Mouse (Mus musculus) ES-E14 (cell line): ENCODE measurements around the gene Mdfi. TPM values are rescaled to one million over a fixed set of nuclear protein-coding genes. Genes with fewer than 3 reads are reported as not detected.

ENCODE experiments used
- DNase-seq: peaks from one replicate; pipeline ENCODE4 v3.0.0-alpha.2; 2013; ENCODE audit warnings: low read depth, low spot score
- H3K27ac ChIP-seq: 2 replicates; pipeline ENCODE4 v1.5.1; 2012; ENCODE audit warnings: low read depth, mild to moderate bottlenecking, low read length, moderate library complexity, mixed read lengths; ENCODE audit not compliant: poor library complexity, insufficient read depth, severe bottlenecking
- H3K36me3 ChIP-seq: 2 replicates; pipeline ENCODE4 v1.6.1; 2012; ENCODE audit warnings: mild to moderate bottlenecking, low read length, moderate library complexity, mixed read lengths; ENCODE audit not compliant: control insufficient read depth, poor library complexity, insufficient read depth, severe bottlenecking
- H3K4me1 ChIP-seq, 2 experiments: fragments of 150-350 bp in 1 of 2; sonication (generic) in 1 of 2; 2 replicates each; pipeline ENCODE4 v1.6.1; 2012; ENCODE audit warnings: low read length in 2 of 2, mild to moderate bottlenecking in 1 of 2, mixed read lengths in 1 of 2; ENCODE audit not compliant: control insufficient read depth in 2 of 2, insufficient read depth in 2 of 2, poor library complexity in 1 of 2
- H3K4me3 ChIP-seq, 2 experiments: fragments of 150-350 bp in 1 of 2; sonication (generic) in 1 of 2; 2 replicates each; pipeline ENCODE4 v1.5.1; 2012; ENCODE audit warnings: low read length in 2 of 2, low read depth in 1 of 2, mild to moderate bottlenecking in 1 of 2, mixed read lengths in 1 of 2; ENCODE audit not compliant: insufficient read depth in 1 of 2, poor library complexity in 1 of 2, severe bottlenecking in 1 of 2
- H3K9ac ChIP-seq: 2 replicates; pipeline ENCODE4 v1.6.1; 2012; ENCODE audit warnings: low read depth, mild to moderate bottlenecking, low read length, mixed read lengths; ENCODE audit not compliant: poor library complexity, insufficient read depth, severe bottlenecking
- H3K9me3 ChIP-seq: fragments of 150-350 bp; sonication (generic); 2 replicates; pipeline ENCODE4 v1.6.1; 2012; ENCODE audit warnings: low read depth, mild to moderate bottlenecking, low read length; ENCODE audit not compliant: control insufficient read depth, insufficient read depth
- CHD2 ChIP-seq: IDR thresholded peaks from 2 replicates; pipeline ENCODE4 v1.6.1; 2014; ENCODE audit warnings: mild to moderate bottlenecking, low read depth, low read length, inconsistent platforms
- HCFC1 ChIP-seq: IDR thresholded peaks from 2 replicates; pipeline ENCODE4 v1.6.1; 2012; ENCODE audit warnings: low read length, inconsistent platforms, borderline replicate concordance; ENCODE audit not compliant: insufficient read depth
- MAFK ChIP-seq: IDR thresholded peaks from 2 replicates; pipeline ENCODE4 v1.6.1; 2014; ENCODE audit warnings: mild to moderate bottlenecking, low read depth, low read length, inconsistent platforms; ENCODE audit not compliant: insufficient read depth
- ZC3H11A ChIP-seq: IDR thresholded peaks from 2 replicates; pipeline ENCODE4 v1.6.1; 2012; ENCODE audit warnings: low read depth, mild to moderate bottlenecking, inconsistent platforms, low read length, borderline replicate concordance
- ZNF384 ChIP-seq: IDR thresholded peaks from 2 replicates; pipeline ENCODE4 v1.6.1; 2012; ENCODE audit warnings: low read depth, low read length, inconsistent platforms
- in situ Hi-C, 2 experiments: fragments of 600-800 bp; cut with MboI; formaldehyde crosslinking; loops; one replicate each; pipeline ENCODE4 v1.15.1; 2025; ENCODE audit warnings: low sequenced_read_pairs in 2 of 2, inconsistent platforms in 1 of 2; ENCODE audit not compliant: unreplicated experiment in 2 of 2
- total RNA-seq: library from RNA; depleted of rRNA; stranded (reverse); fragments of 300-350 nt; gene quantifications from 2 replicates; pipeline ENCODE4 v1.2.3, GENCODE M21; 2012

The Mdfi gene
- total RNA-seq, 1 experiment = 15.6 TPM

DNA sequence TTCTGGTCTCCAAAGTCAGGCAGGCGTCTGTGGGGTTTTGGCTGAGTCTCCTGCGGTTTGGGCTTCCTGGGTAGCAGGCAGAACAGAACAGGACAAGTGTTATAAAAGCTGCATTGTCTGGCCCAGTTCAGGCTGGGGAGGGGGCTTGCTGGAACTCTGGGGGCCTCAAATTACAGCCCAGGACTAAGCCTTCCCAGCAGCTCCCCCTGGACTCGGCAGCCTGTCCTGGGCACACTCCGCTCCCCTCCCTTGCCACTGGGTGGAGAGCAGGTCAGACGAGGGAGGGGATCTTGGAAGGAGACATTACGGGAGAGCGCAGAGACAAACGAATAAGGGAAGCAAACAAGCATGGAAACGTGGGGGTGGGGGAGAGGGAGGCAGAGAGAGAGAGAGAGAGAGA lies 3.3 kb downstream of the Mdfi start:
- in situ Hi-C loops = no loop called here
- H3K4me3 ChIP-seq = no peak overlapping the region
- H3K9ac ChIP-seq = no peak overlapping the region
- TF ChIP-seq ZC3H11A = no peak
- no peak for TF ChIP-seq ZNF384
- no peak for TF ChIP-seq HCFC1
- no peak for TF ChIP-seq MAFK
- TF ChIP-seq CHD2 = no peak
- peaks cover 0 to 11% of the 10 kb centered on the region in 2 experiments; a peak in 2 of 4 replicates for H3K4me1 ChIP-seq
- H3K36me3 ChIP-seq = peaks cover 3% of the 10 kb centered on the region; the same call in 1 of the 2 replicates
- no peak for DNase-seq
- H3K9me3 ChIP-seq = no peaks in the 10 kb centered on the region
- H3K27ac ChIP-seq = no peak overlapping the region

DNA sequence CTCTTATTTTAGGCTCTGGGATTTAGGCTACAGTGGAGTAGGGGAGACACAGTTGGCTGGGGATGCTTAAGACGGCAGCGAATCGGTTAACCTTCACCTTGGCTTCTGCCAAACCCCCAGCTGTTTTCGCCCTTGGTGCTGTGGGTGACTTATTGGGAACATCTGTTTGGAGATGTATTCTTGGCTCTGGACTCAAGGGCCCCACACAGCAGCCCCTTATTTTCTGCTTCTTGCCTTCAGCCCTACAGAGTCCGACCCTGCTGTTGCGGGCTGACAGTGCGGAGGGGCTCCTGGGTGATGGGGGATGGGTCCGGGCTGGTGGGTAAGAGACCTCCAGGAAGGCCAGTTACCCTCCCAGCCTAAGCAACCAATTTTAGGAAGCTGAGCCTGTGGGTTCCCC lies 13.2 kb downstream of the Mdfi start:
- Histone ChIP-seq H3K27ac (no peak overlapping the region), H3K36me3 (peaks cover 2% of the 10 kb centered on the region; the same call in 1 of the 2 replicates), H3K4me3 (no peak overlapping the region), H3K9ac (no peak overlapping the region), H3K4me1 (peaks cover 7 to 17% of the 10 kb centered on the region in 2 experiments), H3K9me3 (no peaks in the 10 kb centered on the region)
- in situ Hi-C loops = no loop called here
- TF ChIP-seq CHD2 = no peak
- TF ChIP-seq HCFC1 = no peak
- no peak for TF ChIP-seq MAFK
- no peak for TF ChIP-seq ZNF384
- TF ChIP-seq ZC3H11A = no peak
- DNase-seq = no peak

DNA sequence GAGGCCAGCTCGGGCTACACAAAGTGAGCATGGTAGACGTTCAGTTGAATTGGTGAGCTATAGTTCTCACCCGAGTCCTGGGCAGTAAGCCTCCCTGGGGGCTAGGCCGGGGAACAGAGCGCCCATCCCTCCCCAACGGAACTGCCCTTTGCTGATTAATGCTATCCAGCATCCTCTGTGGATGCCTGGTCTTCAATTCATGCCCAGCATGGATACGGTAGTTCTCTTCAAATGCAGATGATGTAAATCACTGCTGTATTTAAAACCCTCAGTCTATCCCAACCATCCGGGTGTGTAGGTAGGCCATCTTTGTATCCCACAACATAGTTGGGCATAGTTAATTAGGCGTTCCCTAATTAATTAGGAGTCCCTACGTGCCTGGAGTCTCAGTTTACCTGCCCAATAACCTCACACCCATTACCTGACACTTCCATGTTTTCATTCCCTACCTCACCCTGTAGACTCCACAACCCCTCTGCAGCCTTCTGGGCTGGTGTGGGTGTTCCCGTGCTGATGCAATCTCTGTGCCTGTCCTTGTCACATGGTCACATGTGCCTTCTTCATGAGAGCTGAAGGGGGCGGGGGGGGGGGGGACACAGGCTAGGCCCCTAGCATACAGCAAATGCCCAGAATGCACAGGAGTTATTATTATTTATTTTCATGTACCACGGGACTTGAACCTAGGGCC lies 16.3 kb downstream of the Mdfi start:
- Histone ChIP-seq H3K4me1 (peaks cover 5 to 41% of the 10 kb centered on the region in 2 experiments), H3K27ac (peak overlapping the region; percentile 45), H3K4me3 (peak overlapping the region in 1 of 2 experiments; percentile 6; a peak in 1 of 4 replicates), H3K9me3 (no peaks in the 10 kb centered on the region), H3K36me3 (peaks cover 5% of the 10 kb centered on the region; the same call in 1 of the 2 replicates), H3K9ac (no peak overlapping the region)
- no peak for DNase-seq
- TF ChIP-seq ZNF384 = no peak
- no peak for TF ChIP-seq HCFC1
- TF ChIP-seq CHD2 = no peak
- TF ChIP-seq ZC3H11A = no peak
- no peak for TF ChIP-seq MAFK
- in situ Hi-C loops = no loop called here

DNA sequence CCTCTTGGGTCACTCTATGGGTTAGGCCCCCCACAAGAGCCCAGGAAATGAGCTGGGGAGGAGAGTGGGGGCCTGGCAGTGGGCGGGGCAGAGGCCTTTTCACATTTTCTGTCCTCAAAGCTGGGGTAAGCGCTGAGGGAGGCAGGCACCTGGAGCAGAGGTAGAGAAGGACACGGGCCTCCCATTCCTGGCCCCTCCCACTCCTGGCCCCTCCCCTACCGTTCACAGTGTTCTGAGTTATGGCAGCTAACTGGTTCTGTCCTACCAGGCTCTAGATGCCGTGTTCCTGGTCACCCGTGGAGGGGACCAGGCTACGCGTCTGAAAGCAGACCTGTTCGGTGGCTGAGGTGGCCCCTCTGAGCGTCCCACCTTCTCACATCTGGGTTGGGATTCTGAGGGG lies 19.0 kb downstream of the Mdfi start:
- Histone ChIP-seq H3K9ac (peak overlapping the region; percentile 32; the same call in 1 of the 2 replicates), H3K27ac (0 out of 2 replicates have a peak overlapping the region, but pooled peaks have one; percentile 8)
- TF ChIP-seq MAFK (no peak), HCFC1 (no peak), ZNF384 (no peak), ZC3H11A (no peak), CHD2 (no peak)

More for the DNA sequence above, 19.0 kb downstream of the Mdfi start:
- Histone ChIP-seq H3K4me1 (peaks cover 5 to 51% of the 10 kb centered on the region in 2 experiments), H3K36me3 (peaks cover 5% of the 10 kb centered on the region; the same call in 1 of the 2 replicates), H3K9me3 (no peaks in the 10 kb centered on the region), H3K4me3 (peak overlapping the region; percentile 49 to 66)
- in situ Hi-C loops = no loop called here
- no peak for DNase-seq
